Mouse (Mus musculus): Measurements from ENCODE around the gene Phf21a.

DNA sequence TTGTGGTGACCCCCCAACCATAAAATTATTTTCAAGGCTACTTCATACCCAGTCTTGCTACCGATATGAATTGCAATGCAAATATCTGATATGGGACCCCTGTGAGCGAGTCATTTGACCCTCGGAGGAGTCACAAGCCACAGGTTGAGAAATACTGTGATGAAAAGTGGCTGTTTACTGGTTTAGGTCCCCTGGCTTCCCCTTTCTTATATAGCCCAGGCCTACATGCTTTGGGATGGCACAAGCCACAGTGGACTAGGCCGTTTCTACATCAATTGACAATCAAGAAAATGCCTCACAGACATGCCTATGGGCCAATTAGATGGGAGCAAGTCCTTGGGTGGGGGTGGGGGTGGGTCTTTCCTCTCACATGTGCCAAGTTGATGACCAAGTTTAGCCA lies 80.3 kb downstream of the Phf21a start:
- no peak for TF ChIP-seq POLR2A (IDR thresholded peaks at IDR 0.05; ENCODE audit: borderline replicate concordance, control insufficient read depth, low read depth, low read length)
- no peak for TF ChIP-seq CTCF (IDR thresholded peaks at IDR 0.05; ENCODE audit: control insufficient read depth, insufficient read depth, low read length)

Measured in bone marrow, adult 2 months (tissue).